Mouse (Mus musculus) CD4-positive helper T cell, adult 2 months (primary cell): ENCODE data around the gene Ppp5c.

Experiments
- DNase-seq: peaks from one replicate; pipeline ENCODE4 v3.0.0-alpha.2; 2012; ENCODE audit warnings: low read depth, missing footprints, low spot score

Gene Ppp5c

GRCm38 (mm10) chr7:16982859-16983568 lies 44.7 kb downstream of the Ppp5c start, which contains the start of gene Gm42372:
Gm42372 (plus strand) TSS chr7:16983086.
- peak; percentile 91 for DNase-seq

GRCm38 (mm10) chr7:16980348-16980747 lies 47.4 kb downstream of the Ppp5c start:
- DNase-seq = peak; percentile 56

DNA sequence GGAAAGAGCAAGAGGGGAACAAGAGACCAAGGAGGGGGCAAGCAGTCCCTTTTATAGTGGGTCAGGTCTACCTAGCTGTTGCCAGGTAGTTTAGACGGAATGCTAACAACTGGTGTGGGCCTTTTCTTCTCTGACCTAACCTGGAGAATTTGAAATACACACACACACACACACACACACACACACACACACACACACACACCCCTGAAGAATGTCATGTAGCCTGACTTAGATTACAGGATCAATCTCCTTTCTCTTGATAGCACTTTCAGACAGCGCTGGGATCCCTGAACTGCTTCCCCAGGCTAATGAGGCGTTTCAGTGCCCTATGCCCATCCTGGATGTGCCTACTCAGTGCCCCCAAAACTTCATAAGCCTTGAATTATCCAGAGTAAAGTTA lies 49.1 kb downstream of the Ppp5c start:
- no peak for DNase-seq

DNA sequence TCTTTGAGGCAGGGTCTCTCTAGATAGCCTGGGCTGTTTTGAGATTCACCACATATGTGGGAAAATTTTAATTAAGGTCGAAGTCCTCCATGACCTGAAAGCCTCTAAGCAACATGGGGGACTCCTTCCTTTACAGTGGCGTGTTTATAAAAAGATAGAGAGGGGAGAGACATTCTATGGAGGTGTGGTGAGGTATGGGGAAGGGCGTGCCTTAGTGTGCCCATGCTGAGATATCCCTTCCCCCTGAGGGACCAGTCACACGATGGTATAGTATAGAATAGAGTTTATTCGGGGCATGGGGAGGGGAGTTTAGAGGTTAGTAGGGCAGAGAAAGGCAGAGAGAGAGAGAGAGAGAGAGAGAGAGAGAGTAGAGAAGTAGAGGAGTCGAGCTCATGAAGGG lies 49.6 kb downstream of the Ppp5c start:
- DNase-seq = no peak

DNA sequence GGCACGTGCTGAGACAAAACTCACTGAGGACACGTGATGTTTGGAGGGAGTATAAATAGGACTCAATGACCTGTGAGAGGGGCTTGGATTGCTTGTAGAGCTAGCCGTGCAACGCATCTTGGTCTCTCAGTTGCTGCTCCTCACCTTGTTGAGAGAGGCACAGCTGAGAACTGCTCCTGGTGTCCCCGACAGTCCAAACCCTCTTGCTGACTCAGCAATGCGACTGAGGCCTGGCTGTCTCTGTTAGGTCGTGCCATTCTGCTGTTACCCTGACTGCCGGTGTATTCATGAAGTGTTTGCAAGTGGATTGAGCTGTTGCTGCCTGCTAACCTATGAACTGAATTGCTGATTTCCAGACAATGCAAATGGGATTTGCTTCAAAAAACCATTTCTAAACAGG lies 51.4 kb downstream of the Ppp5c start:
- no peak for DNase-seq

DNA sequence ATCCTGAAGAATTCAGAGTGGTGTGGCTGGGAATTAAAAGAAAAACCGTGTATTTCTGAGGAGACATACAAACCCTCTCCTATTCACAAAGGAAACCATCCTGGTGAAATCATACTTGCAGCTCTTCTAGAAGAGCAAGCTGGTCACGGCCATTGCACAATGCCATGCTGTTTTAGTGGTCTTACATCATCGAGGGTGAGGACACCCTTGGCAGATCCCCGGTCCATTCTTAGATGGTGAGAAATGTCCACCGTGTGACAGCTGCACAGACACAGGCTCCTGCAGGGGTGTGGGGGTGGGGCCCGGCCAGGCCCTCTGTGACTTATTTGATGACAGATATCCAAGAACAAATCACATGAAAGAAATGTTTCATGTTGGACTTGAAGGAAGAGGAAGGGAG lies 53.7 kb downstream of the Ppp5c start:
- DNase-seq = no peak

DNA sequence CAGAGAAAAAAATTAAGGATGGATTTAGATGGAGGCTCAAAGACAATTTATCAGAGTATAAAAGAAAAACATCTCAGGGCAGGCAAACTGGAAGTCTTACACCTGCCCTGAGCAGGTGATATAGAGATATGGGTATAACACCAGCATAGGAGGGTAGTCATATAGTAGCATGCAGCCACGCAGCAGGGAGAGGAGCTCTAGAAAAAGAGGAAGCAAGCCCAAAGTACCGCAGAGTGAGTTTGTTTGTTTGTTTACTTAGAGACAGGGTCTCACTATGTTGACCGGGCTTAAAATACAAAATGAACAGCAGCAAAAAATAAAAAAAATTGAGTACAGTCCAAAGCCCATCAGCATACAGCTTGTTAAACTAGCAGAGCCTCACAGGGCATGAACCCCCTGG lies 56.6 kb downstream of the Ppp5c start:
- DNase-seq = no peak

DNA sequence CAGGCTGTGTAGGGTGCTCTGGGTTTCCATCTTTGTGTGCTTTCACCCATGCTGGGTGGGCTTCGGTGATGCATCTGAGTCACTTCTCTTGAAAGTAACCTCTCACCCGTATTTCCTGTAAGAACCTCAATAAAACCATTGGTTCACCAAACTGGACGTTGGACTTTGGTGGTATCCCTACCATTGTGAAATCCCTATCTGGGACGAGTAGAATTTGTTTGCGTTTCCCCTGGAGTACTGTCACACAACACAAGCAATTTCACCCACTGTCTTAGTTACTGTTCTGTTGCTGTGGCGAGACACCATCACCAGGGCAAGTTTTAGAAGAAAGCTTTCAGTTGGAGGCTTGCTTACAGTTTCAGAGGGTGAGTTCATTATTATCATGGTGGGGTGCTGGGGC lies 59.3 kb downstream of the Ppp5c start:
- DNase-seq = no peak

GRCm38 (mm10) chr7:16961678-16962077 lies 66.0 kb downstream of the Ppp5c start:
- DNase-seq = no peak

GRCm38 (mm10) chr7:16959539-16960187 lies 68.1 kb downstream of the Ppp5c start, which contains the start of gene Pnmal1:
Pnmal1 (plus strand) TSS chr7:16959679.
- DNase-seq = no peak

GRCm38 (mm10) chr7:16956410-16957265 lies 71.1 kb downstream of the Ppp5c start:
- no peak for DNase-seq

DNA sequence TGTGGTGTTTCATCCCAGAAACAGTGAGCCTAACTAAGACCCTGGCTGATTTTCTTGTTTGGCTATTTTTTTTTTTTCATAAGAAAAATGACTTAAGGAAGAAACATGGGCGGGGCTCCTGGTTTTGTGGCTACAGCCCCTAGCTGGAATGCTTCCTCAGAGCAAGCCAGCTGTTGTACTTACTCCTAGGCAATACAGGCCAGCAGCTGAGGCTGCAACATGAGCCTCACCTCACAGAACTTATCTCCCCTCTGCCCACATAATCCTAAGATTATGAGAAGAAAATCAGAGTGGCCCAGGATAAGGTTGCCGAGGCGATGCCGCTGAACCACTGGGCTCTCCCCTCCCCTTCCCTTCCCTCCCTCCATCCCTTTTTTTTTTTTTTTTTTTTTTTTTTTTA lies 72.0 kb downstream of the Ppp5c start:
- no peak for DNase-seq
